Mouse (Mus musculus) CD4-positive helper T cell, adult 2 months (primary cell): ENCODE measurements around the gene Gm3543.
"Not testable (repeated sequence)": the region's sequence is repeated elsewhere in the genome, so short reads cannot be mapped to it uniquely, and the experiment has no call there.

Experiments
- DNase-seq: peaks from one replicate; pipeline ENCODE4 v3.0.0-alpha.2; 2012; ENCODE audit warnings: low read depth, missing footprints, low spot score

Gene Gm3543

DNA sequence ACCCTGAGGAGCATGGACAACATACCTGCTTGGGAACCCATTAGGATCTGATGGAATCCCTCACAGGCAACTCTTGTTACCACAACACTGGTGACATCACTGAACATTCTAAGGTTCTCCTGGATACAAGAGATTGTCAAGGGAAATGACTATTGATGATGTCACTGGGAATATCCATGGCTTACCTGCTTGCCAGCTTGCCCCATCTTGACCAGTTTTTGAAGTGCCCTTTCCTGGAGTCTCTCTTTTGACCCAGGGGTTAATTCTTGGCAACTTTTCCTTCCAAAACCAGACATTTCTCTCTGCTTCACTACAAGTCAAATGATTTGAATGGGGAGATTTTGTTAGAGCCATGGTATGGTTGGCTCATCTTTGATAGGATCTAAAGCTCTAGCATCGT, at the start of gene Gm3543:
Gene Gm3543, minus strand, starts transcription at position 101 of the 400 bp plus-strand sequence.
- DNase-seq, result not testable (repeated sequence)

DNA sequence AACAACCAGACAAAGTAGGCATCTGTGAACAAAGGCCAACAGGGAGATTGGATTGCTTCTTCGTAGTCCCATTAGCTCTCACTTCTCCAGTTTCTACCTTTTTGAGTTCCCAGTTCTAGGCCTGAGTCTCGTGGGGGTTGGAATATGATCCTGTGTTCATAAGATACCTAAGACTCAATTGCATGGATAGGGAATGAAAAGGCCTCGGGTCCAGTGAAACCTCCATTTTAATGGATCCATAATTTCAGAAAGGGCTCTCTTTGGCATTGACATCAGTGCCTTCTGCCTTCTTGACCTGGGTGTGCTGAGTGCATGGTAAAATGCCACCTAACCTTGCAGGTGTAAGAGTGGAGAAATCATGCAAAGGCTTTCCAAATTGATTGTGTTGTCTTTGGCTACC, 14.5 kb downstream of the Gm3543 start:
- not testable (repeated sequence) for DNase-seq

DNA sequence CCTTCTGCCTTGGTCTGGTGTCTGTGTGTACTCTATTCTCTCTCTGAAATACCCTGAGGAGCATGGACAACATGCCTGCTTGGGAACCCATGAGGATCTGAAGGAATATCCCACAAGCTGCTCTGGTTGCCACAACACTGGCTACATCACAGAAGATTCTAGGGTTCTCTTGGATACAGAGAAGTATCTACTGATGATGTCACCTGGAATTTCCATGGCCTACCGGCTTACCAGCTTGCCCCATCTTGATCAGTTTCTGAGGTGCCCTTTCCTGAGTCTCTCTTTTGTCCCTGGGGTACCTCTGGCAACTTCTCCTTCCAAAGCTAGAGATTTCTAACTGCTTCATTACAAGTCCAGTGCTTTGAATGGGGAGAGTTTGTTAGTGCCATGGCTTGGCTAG, 15.3 kb downstream of the Gm3543 start, which contains the start of gene Gm6401:
Gene Gm6401, minus strand, starts transcription at position 101 of the 400 bp plus-strand sequence.
- not testable (repeated sequence) for DNase-seq

DNA sequence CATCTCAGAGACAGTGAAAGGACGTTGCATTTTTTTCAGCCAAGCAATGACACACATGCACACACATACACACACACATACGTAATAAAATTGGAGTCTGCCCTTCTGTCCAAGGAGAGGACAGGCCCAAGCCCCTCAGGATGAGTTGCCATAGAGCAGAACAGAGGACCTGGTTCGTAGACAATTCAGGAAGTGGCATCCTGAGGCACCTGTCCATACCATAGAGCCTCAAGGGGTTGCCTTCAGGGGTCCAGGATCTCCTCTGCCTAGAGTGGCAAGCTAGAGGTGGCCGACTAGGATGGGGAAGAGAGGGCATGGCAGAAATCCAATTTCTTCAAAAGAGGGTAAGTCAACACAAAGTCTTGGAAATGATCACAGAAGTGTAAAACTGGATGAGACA, 19.0 kb downstream of the Gm3543 start:
- DNase-seq, result not testable (repeated sequence)

DNA sequence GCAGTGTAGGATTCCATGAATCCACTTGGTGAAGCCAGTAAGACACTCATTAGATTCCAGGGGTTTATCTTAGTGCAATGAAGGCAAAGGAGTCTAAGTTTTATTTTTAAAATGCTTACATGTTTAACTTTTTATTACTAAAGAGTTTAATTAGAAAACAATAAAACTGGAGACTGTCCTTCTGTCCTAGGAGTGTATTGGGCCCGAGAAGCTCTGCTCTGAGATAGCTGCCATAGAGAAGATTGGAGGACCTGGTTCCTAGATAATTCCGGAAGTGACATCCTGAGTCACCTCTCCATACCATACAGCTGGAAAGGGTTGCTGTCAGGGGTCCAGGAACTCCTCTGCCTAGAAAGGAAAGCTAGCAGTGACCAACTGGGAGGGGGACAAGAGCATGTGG, 39.4 kb downstream of the Gm3543 start, which contains the start of gene 1700024B05Rik:
Gene 1700024B05Rik, plus strand, starts transcription at position 301 of the 400 bp plus-strand sequence.
- not testable (repeated sequence) for DNase-seq
